Comparison of ENCODE assay signal across 12 mouse cellular contexts in the genomic region with DNA sequence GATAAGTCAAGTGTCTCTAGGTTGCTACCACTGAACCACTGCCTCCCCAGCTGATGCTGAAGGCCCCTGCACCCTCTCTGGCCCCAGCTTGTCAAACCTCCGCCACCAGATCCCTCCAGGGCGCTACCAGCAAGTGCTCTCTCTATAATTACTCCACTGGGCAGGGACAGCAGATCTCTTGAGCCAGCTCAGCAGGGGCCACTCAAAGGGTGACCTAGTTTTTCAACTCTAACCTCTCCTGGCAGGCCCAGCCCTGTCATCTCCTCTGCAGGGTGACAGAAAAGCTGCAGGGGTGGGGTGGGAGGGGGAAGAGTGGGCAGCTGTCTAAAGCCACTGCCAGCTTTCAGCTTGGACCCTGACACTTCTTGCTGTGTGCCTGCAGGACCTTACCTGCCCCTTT. TPM values are rescaled to one million over a fixed set of nuclear protein-coding genes. Genes with fewer than 3 reads are reported as not detected.
DNase-seq lines count a peak whose midpoint lies in the region; ATAC-seq and TF ChIP-seq lines count a peak whose summit lies in the region.
"Had no signal": no experiment of that assay in that cellular context is flagged by ENCODE, and none has a peak within 500 bp of the region (broad histone marks: within the 10 kb centered on the region; RNA-seq: fewer than 3 reads in every experiment).

No protein-coding gene starts in this region.

- H3K27me3 ChIP-seq in hindbrain, embryonic 11.5 days (ENCODE audit: control insufficient read depth, insufficient read depth, low read length): peaks cover 43% of the 10 kb centered on the region
- peaks cover 22% of the 10 kb centered on the region for H3K27me3 ChIP-seq in hindbrain, embryonic 16.5 days (replicated peaks; ENCODE audit: control insufficient read depth, insufficient read depth, low read length)
- H3K27me3 ChIP-seq in heart, adult 2 months (ENCODE audit: control insufficient read depth, insufficient read depth, low read length): peaks cover 3% of the 10 kb centered on the region; the same call in 1 of the 2 replicates
- H3K27me3 ChIP-seq in hindbrain, embryonic 13.5 days: peaks cover 71% of the 10 kb centered on the region
- H3K27me3 ChIP-seq in forebrain, embryonic 15.5 days: peaks cover 24% of the 10 kb centered on the region
- H3K27me3 ChIP-seq in midbrain, postnatal 0 days (ENCODE audit: insufficient read depth, low read length): no peaks in the 10 kb centered on the region; the same call in 1 of the 2 replicates

- no peak for ATAC-seq in hindbrain, embryonic 11.5 days (ENCODE audit: low FRiP score)
- ATAC-seq in hindbrain, embryonic 16.5 days: no peak
- no peak for ATAC-seq in hindbrain, embryonic 13.5 days (ENCODE audit: low FRiP score)
- ATAC-seq in inflammation-experienced regulatory T-cells, adult 6 months: no peak
- ATAC-seq in forebrain, embryonic 15.5 days (replicated peaks): no peak
- ATAC-seq in midbrain, postnatal 0 days (ENCODE audit: low FRiP score): no peak

- intact Hi-C loops in heart, adult 2 months (cut with DNase I): no loop called here

- H3K9ac ChIP-seq in hindbrain, embryonic 11.5 days (ENCODE audit: low read depth, low read length): 0 out of 2 replicates have a peak overlapping the region, but pooled peaks have one; percentile 7
- H3K9ac ChIP-seq in hindbrain, embryonic 16.5 days (ENCODE audit: low read depth, low read length): no peak overlapping the region
- H3K9ac ChIP-seq in heart, adult 2 months (ENCODE audit: low read depth, low read length): no peak overlapping the region
- H3K9ac ChIP-seq in hindbrain, embryonic 13.5 days: peak overlapping the region; percentile 31; the same call in 1 of the 2 replicates
- no peak overlapping the region for H3K9ac ChIP-seq in forebrain, embryonic 15.5 days (replicated peaks)
- H3K9ac ChIP-seq in midbrain, postnatal 0 days (replicated peaks; ENCODE audit: low read length, poor library complexity, severe bottlenecking): no peak overlapping the region

- H3K4me2 ChIP-seq in hindbrain, embryonic 11.5 days (replicated peaks; ENCODE audit: low read depth, low read length): no peak overlapping the region
- H3K4me2 ChIP-seq in hindbrain, embryonic 16.5 days (ENCODE audit: low read length): no peak overlapping the region
- no peak overlapping the region for H3K4me2 ChIP-seq in hindbrain, embryonic 13.5 days
- H3K4me2 ChIP-seq in forebrain, embryonic 15.5 days (replicated peaks): no peak overlapping the region
- no peak overlapping the region for H3K4me2 ChIP-seq in midbrain, postnatal 0 days (ENCODE audit: low read depth, low read length, poor library complexity, severe bottlenecking)

- H3K9me3 ChIP-seq in hindbrain, embryonic 11.5 days (ENCODE audit: control insufficient read depth, low read length): no peaks in the 10 kb centered on the region
- 0 out of 2 replicates have a peak, but pooled peaks cover 4% of the 10 kb centered on the region for H3K9me3 ChIP-seq in hindbrain, embryonic 16.5 days (ENCODE audit: control insufficient read depth, low read length)
- no peaks in the 10 kb centered on the region for H3K9me3 ChIP-seq in hindbrain, embryonic 13.5 days
- H3K9me3 ChIP-seq in forebrain, embryonic 15.5 days: no peaks in the 10 kb centered on the region
- H3K9me3 ChIP-seq in midbrain, postnatal 0 days (ENCODE audit: low read length): no peaks in the 10 kb centered on the region

- no peak for DNase-seq in hindbrain, embryonic 11.5 days (ENCODE audit: low spot score)
- peak; percentile 86 for DNase-seq in cerebellum, adult 9-11 months
- peak in 1 of 2 experiments; percentile 76 for DNase-seq in heart, adult 2 months
- no peak for DNase-seq in midbrain, postnatal 0 days (ENCODE audit: low spot score)
- DNase-seq: kidney, postnatal 10 days; lung, adult 2 months had no signal

- H3K4me3 ChIP-seq in hindbrain, embryonic 11.5 days (ENCODE audit: low read depth, low read length): no peak overlapping the region
- no peak overlapping the region for H3K4me3 ChIP-seq in hindbrain, embryonic 16.5 days (ENCODE audit: low read length)
- H3K4me3 ChIP-seq in heart, adult 2 months: no peak overlapping the region
- H3K4me3 ChIP-seq in hindbrain, embryonic 13.5 days: no peak overlapping the region; the same call in 1 of the 2 replicates
- no peak overlapping the region for H3K4me3 ChIP-seq in forebrain, embryonic 15.5 days
- no peak overlapping the region for H3K4me3 ChIP-seq in midbrain, postnatal 0 days (ENCODE audit: low read depth, low read length)
- H3K4me3 ChIP-seq: erythroblast, embryonic 14.5 days had no signal

- no peaks in the 10 kb centered on the region for H3K36me3 ChIP-seq in hindbrain, embryonic 11.5 days (ENCODE audit: control insufficient read depth, insufficient read depth, low read length)
- H3K36me3 ChIP-seq in hindbrain, embryonic 16.5 days (ENCODE audit: control insufficient read depth, insufficient read depth, low read length): peaks cover 8% of the 10 kb centered on the region; the same call in 1 of the 2 replicates
- H3K36me3 ChIP-seq in heart, adult 2 months (ENCODE audit: control insufficient read depth, insufficient read depth, low read length): no peaks in the 10 kb centered on the region
- H3K36me3 ChIP-seq in hindbrain, embryonic 13.5 days: peaks cover 4% of the 10 kb centered on the region; the same call in 1 of the 2 replicates
- H3K36me3 ChIP-seq in forebrain, embryonic 15.5 days: 0 out of 2 replicates have a peak, but pooled peaks cover 4% of the 10 kb centered on the region
- H3K36me3 ChIP-seq in midbrain, postnatal 0 days (ENCODE audit: insufficient read depth, low read length): peaks cover 11% of the 10 kb centered on the region

- no peak overlapping the region for H3K27ac ChIP-seq in hindbrain, embryonic 11.5 days (ENCODE audit: low read depth, low read length)
- H3K27ac ChIP-seq in hindbrain, embryonic 16.5 days (ENCODE audit: low read depth, low read length): no peak overlapping the region
- peak overlapping the region; percentile 53 for H3K27ac ChIP-seq in heart, adult 2 months
- H3K27ac ChIP-seq in hindbrain, embryonic 13.5 days: no peak overlapping the region
- H3K27ac ChIP-seq in forebrain, embryonic 15.5 days (replicated peaks): no peak overlapping the region
- H3K27ac ChIP-seq in midbrain, postnatal 0 days (ENCODE audit: low read depth, low read length): no peak overlapping the region

- H3K4me1 ChIP-seq in hindbrain, embryonic 11.5 days (replicated peaks; ENCODE audit: control insufficient read depth, insufficient read depth, low read length): peaks cover 1% of the 10 kb centered on the region
- H3K4me1 ChIP-seq in hindbrain, embryonic 16.5 days (ENCODE audit: control insufficient read depth, insufficient read depth, low read depth, low read length): peaks cover under 1% of the 10 kb centered on the region
- no peaks in the 10 kb centered on the region; the same call in 1 of the 2 replicates for H3K4me1 ChIP-seq in heart, adult 2 months (ENCODE audit: control insufficient read depth, insufficient read depth, low read length)
- peaks cover 14% of the 10 kb centered on the region for H3K4me1 ChIP-seq in hindbrain, embryonic 13.5 days (replicated peaks)
- H3K4me1 ChIP-seq in forebrain, embryonic 15.5 days: no peaks in the 10 kb centered on the region
- no peaks in the 10 kb centered on the region for H3K4me1 ChIP-seq in midbrain, postnatal 0 days (ENCODE audit: insufficient read depth, low read length)

- TF ChIP-seq POLR2A in heart, adult 2 months (IDR thresholded peaks at IDR 0.05; ENCODE audit: insufficient read depth, low read depth, low read length): no peak

- no peak for TF ChIP-seq CTCF in heart, adult 2 months (IDR thresholded peaks at IDR 0.05)
- no peak for TF ChIP-seq CTCF in midbrain, postnatal 0 days (IDR thresholded peaks at IDR 0.05)

- 0 out of 2 replicates have a peak, but pooled peaks have one; percentile 33 for TF ChIP-seq EP300 in heart, adult 2 months (IDR thresholded peaks at IDR 0.05; ENCODE audit: insufficient read depth, low read depth, low read length)

- no peaks in the 10 kb centered on the region for H3K79me2 ChIP-seq in heart, adult 2 months (replicated peaks; ENCODE audit: control insufficient read depth, insufficient read depth, low read length)

- WGBS in hindbrain, embryonic 11.5 days: 19% methylated on average over 2 of the region's 2 CpGs
- WGBS in hindbrain, embryonic 16.5 days: 23% methylated on average over 2 of the region's 2 CpGs
- WGBS in heart, adult 2 months: 19% methylated on average over 2 of the region's 2 CpGs
- WGBS in hindbrain, embryonic 13.5 days: 17% methylated on average over 2 of the region's 2 CpGs
- 10% methylated on average over 2 of the region's 2 CpGs for WGBS in forebrain, embryonic 15.5 days
- WGBS in midbrain, postnatal 0 days: 17% methylated on average over 2 of the region's 2 CpGs

RNA-seq across cellular contexts. Expression of gene Lingo3, which starts 6.0 kb away (rescaled TPM):
- 0.24 and 0.29 TPM in 2 replicates for polyA plus RNA-seq in hindbrain, embryonic 11.5 days (2014; fragmentation: Nextera tagmentation; extraction: Ambion mirVana)
- 22.1 and 23.3 TPM in 2 replicates for polyA plus RNA-seq in hindbrain, embryonic 16.5 days (2015; fragmentation: Nextera tagmentation; extraction: Ambion mirVana)
- 10 to 100 TPM; 10.7 to 15.8 TPM for total RNA-seq in heart, adult 2 months (2021)
- 12.0 and 15.1 TPM in 2 replicates for polyA plus RNA-seq in heart, adult 2 months (2012; rRNA removed)
- 3.4 and 3.5 TPM in 2 replicates for polyA plus RNA-seq in hindbrain, embryonic 13.5 days (2015; fragmentation: Nextera tagmentation; extraction: Ambion mirVana)
- polyA plus RNA-seq in inflammation-experienced regulatory T-cells, adult 6 months (2017; shearing (Covaris generic)): not detected
- 4.4 and 5.5 TPM in 2 replicates for polyA plus RNA-seq in forebrain, embryonic 15.5 days (2015; fragmentation: Nextera tagmentation; extraction: Ambion mirVana)
- total RNA-seq in midbrain, postnatal 0 days (2014; rRNA removed): 39.3 and 61.0 TPM in 2 replicates
- polyA plus RNA-seq in midbrain, postnatal 0 days (2015; fragmentation: Nextera tagmentation; extraction: Ambion mirVana): 24.4 and 26.8 TPM in 2 replicates
- total RNA-seq: neutrophil, adult 5-6 weeks had no signal
- polyA plus RNA-seq: erythroblast, embryonic 14.5 days had no signal

RNA-seq across cellular contexts. Expression of gene Oaz1, which starts 11.4 kb away (rescaled TPM):
- 1,755 and 1,772 TPM in 2 replicates for polyA plus RNA-seq in hindbrain, embryonic 11.5 days (2014; fragmentation: Nextera tagmentation; extraction: Ambion mirVana)
- polyA plus RNA-seq in hindbrain, embryonic 16.5 days (2015; fragmentation: Nextera tagmentation; extraction: Ambion mirVana): 1,272 and 1,293 TPM in 2 replicates
- 100 to 1,000 TPM; 850 to 914 TPM for total RNA-seq in heart, adult 2 months (2021)
- polyA plus RNA-seq in heart, adult 2 months (2012; rRNA removed): 1,001 and 1,201 TPM in 2 replicates
- 1,227 and 1,240 TPM in 2 replicates for polyA plus RNA-seq in hindbrain, embryonic 13.5 days (2015; fragmentation: Nextera tagmentation; extraction: Ambion mirVana)
- polyA plus RNA-seq in inflammation-experienced regulatory T-cells, adult 6 months (2017; shearing (Covaris generic)): 1,000 to 10,000 TPM; 1,680 to 2,431 (median 2,240) TPM
- 1,419 and 1,463 TPM in 2 replicates for polyA plus RNA-seq in forebrain, embryonic 15.5 days (2015; fragmentation: Nextera tagmentation; extraction: Ambion mirVana)
- 863 and 928 TPM in 2 replicates for total RNA-seq in midbrain, postnatal 0 days (2014; rRNA removed)
- 1,039 and 1,193 TPM in 2 replicates for polyA plus RNA-seq in midbrain, postnatal 0 days (2015; fragmentation: Nextera tagmentation; extraction: Ambion mirVana)

RNA-seq across cellular contexts. Expression of gene Lsm7, which starts 17.2 kb away (rescaled TPM):
- 260 and 271 TPM in 2 replicates for polyA plus RNA-seq in hindbrain, embryonic 11.5 days (2014; fragmentation: Nextera tagmentation; extraction: Ambion mirVana)
- 197 and 208 TPM in 2 replicates for polyA plus RNA-seq in hindbrain, embryonic 16.5 days (2015; fragmentation: Nextera tagmentation; extraction: Ambion mirVana)
- 10 to 100 TPM; 19.4 to 23.2 TPM for total RNA-seq in heart, adult 2 months (2021)
- 74.9 and 79.9 TPM in 2 replicates for polyA plus RNA-seq in heart, adult 2 months (2012; rRNA removed)
- polyA plus RNA-seq in hindbrain, embryonic 13.5 days (2015; fragmentation: Nextera tagmentation; extraction: Ambion mirVana): 210 and 237 TPM in 2 replicates
- polyA plus RNA-seq in inflammation-experienced regulatory T-cells, adult 6 months (2017; shearing (Covaris generic)): 100 to 1,000 TPM; 144 to 210 (median 202) TPM
- polyA plus RNA-seq in forebrain, embryonic 15.5 days (2015; fragmentation: Nextera tagmentation; extraction: Ambion mirVana): 268 and 279 TPM in 2 replicates
- total RNA-seq in midbrain, postnatal 0 days (2014; rRNA removed): 136 and 249 TPM in 2 replicates
- polyA plus RNA-seq in midbrain, postnatal 0 days (2015; fragmentation: Nextera tagmentation; extraction: Ambion mirVana): 292 and 299 TPM in 2 replicates

RNA-seq across cellular contexts. Expression of gene Sppl2b, which starts 17.2 kb away (rescaled TPM):
- 25.1 and 25.4 TPM in 2 replicates for polyA plus RNA-seq in hindbrain, embryonic 11.5 days (2014; fragmentation: Nextera tagmentation; extraction: Ambion mirVana)
- polyA plus RNA-seq in hindbrain, embryonic 16.5 days (2015; fragmentation: Nextera tagmentation; extraction: Ambion mirVana): 92.4 and 97.5 TPM in 2 replicates
- total RNA-seq in heart, adult 2 months (2021): 10 to 100 TPM; 15.4 to 16.8 TPM
- 51.4 and 74.2 TPM in 2 replicates for polyA plus RNA-seq in heart, adult 2 months (2012; rRNA removed)
- 63.6 and 68.8 TPM in 2 replicates for polyA plus RNA-seq in hindbrain, embryonic 13.5 days (2015; fragmentation: Nextera tagmentation; extraction: Ambion mirVana)
- 10 to 100 TPM in 2 of 3 experiments, 1 to 10 TPM in 1; 9.6 to 15.0 (median 12.1) TPM for polyA plus RNA-seq in inflammation-experienced regulatory T-cells, adult 6 months (2017; shearing (Covaris generic))
- 58.7 and 61.0 TPM in 2 replicates for polyA plus RNA-seq in forebrain, embryonic 15.5 days (2015; fragmentation: Nextera tagmentation; extraction: Ambion mirVana)
- 116 and 132 TPM in 2 replicates for total RNA-seq in midbrain, postnatal 0 days (2014; rRNA removed)
- 78.6 and 86.2 TPM in 2 replicates for polyA plus RNA-seq in midbrain, postnatal 0 days (2015; fragmentation: Nextera tagmentation; extraction: Ambion mirVana)

RNA-seq across cellular contexts. Expression of gene Jsrp1, which starts 24.5 kb away (rescaled TPM):
- 0.36 and 0.61 TPM in 2 replicates for polyA plus RNA-seq in hindbrain, embryonic 11.5 days (2014; fragmentation: Nextera tagmentation; extraction: Ambion mirVana)
- 1.1 and 1.2 TPM in 2 replicates for polyA plus RNA-seq in hindbrain, embryonic 16.5 days (2015; fragmentation: Nextera tagmentation; extraction: Ambion mirVana)
- total RNA-seq in heart, adult 2 months (2021): 1 to 10 TPM in 1 of 2 experiments, under 1 TPM in 1; 0.25 to 1.1 TPM
- 0.21 and 0.56 TPM in 2 replicates for polyA plus RNA-seq in heart, adult 2 months (2012; rRNA removed)
- polyA plus RNA-seq in hindbrain, embryonic 13.5 days (2015; fragmentation: Nextera tagmentation; extraction: Ambion mirVana): 0.56 and 0.95 TPM in 2 replicates
- not detected for polyA plus RNA-seq in inflammation-experienced regulatory T-cells, adult 6 months (2017; shearing (Covaris generic))
- polyA plus RNA-seq in forebrain, embryonic 15.5 days (2015; fragmentation: Nextera tagmentation; extraction: Ambion mirVana): 0.31 TPM in 1 of 2 replicates, not detected in the other
- total RNA-seq in midbrain, postnatal 0 days (2014; rRNA removed): not detected in 2 replicates
- 0.83 and 1.1 TPM in 2 replicates for polyA plus RNA-seq in midbrain, postnatal 0 days (2015; fragmentation: Nextera tagmentation; extraction: Ambion mirVana)
- total RNA-seq: neutrophil, adult 5-6 weeks had no signal
- polyA plus RNA-seq: erythroblast, embryonic 14.5 days had no signal

Comparison
In these comparisons a context has a peak if more than half of its experiments do, and no peak if none do; other contexts are left out.
1. H3K9ac ChIP-seq: peak in hindbrain, embryonic 11.5 days (single experiment) and hindbrain, embryonic 13.5 days (single experiment); none in hindbrain, embryonic 16.5 days (single experiment), heart, adult 2 months (single experiment), forebrain, embryonic 15.5 days (single experiment) and midbrain, postnatal 0 days (single experiment).